Mouse (Mus musculus) forebrain, embryonic 10.5 days (tissue): ENCODE measurements around the gene Sorl1. TPM values are rescaled to one million over a fixed set of nuclear protein-coding genes. Genes with fewer than 3 reads are reported as not detected.

ENCODE experiments used
- DNase-seq: peaks from one replicate; pipeline ENCODE4 v3.0.0-alpha.2; 2017; ENCODE audit warnings: low spot score; ENCODE audit errors: extremely low spot score
- H3K27ac ChIP-seq: fragments of 300-500 bp; sonication (generic); 2 replicates; pipeline ENCODE4 v1.5.1; 2016; ENCODE audit warnings: mild to moderate bottlenecking
- H3K27me3 ChIP-seq: fragments of 300-500 bp; sonication (generic); 2 replicates; pipeline ENCODE4 v1.6.1; 2016; ENCODE audit warnings: mild to moderate bottlenecking; ENCODE audit not compliant: poor library complexity, severe bottlenecking
- H3K36me3 ChIP-seq: fragments of 300-500 bp; sonication (generic); replicated peaks from 2 replicates; pipeline ENCODE4 v1.6.1; 2016; ENCODE audit warnings: mild to moderate bottlenecking, moderate library complexity
- H3K4me1 ChIP-seq: fragments of 300-500 bp; sonication (generic); 2 replicates; pipeline ENCODE4 v1.6.1; 2016
- H3K4me3 ChIP-seq: fragments of 300-500 bp; sonication (generic); 2 replicates; pipeline ENCODE4 v1.5.1; 2016; ENCODE audit warnings: mild to moderate bottlenecking, moderate library complexity
- H3K9me3 ChIP-seq: fragments of 300-500 bp; sonication (generic); 2 replicates; pipeline ENCODE4 v1.6.1; 2016; ENCODE audit warnings: mild to moderate bottlenecking, moderate library complexity
- WGBS: fragments of 180-500 bp; shearing (Covaris S2); methylation state at CpG from one replicate; pipeline ENCODE4 v1.1.7; 2016; 5-methylcytosine and 5-hydroxymethylcytosine counted together
- polyA plus RNA-seq: library from polyadenylated mRNA; unstranded; fragments of >200 nt; fragmentation: Nextera tagmentation; extraction: Ambion mirVana; gene quantifications from 2 replicates; pipeline ENCODE4 v1.2.1, GENCODE M21; 2016

Gene Sorl1
- polyA plus RNA-seq, 1 experiment from 2014 or later = 4.7 TPM

GRCm38 (mm10) chr9:41975968-41976367 lies 148.1 kb downstream of the Sorl1 start:
- Histone ChIP-seq H3K4me1 (0 out of 2 replicates have a peak, but pooled peaks cover 10% of the 10 kb centered on the region), H3K27ac (no peak overlapping the region), H3K4me3 (no peak overlapping the region), H3K9me3 (peaks cover 7% of the 10 kb centered on the region), H3K36me3 (peaks cover 12% of the 10 kb centered on the region), H3K27me3 (no peaks in the 10 kb centered on the region; the same call in 1 of the 2 replicates)
- no peak for DNase-seq
- 91% methylated on average over 15 of the region's 15 CpGs for WGBS

- Histone ChIP-seq H3K4me1 (0 out of 2 replicates have a peak, but pooled peaks cover 14% of the 10 kb centered on the region), H3K4me3 (no peak overlapping the region), H3K9me3 (peaks cover 7% of the 10 kb centered on the region), H3K36me3 (peaks cover 12% of the 10 kb centered on the region), H3K27me3 (no peaks in the 10 kb centered on the region; the same call in 1 of the 2 replicates), H3K27ac (no peak overlapping the region; the same call in 1 of the 2 replicates)
- 87% methylated on average over 3 of the region's 3 CpGs for WGBS
- no peak for DNase-seq
Measured at GRCm38 (mm10) chr9:41974661-41975060, 149.4 kb downstream of the Sorl1 start.

GRCm38 (mm10) chr9:41973775-41974657 lies 150.1 kb downstream of the Sorl1 start:
- Histone ChIP-seq H3K36me3 (peaks cover 16% of the 10 kb centered on the region), H3K9me3 (peaks cover 7% of the 10 kb centered on the region), H3K27ac (no peak overlapping the region; the same call in 1 of the 2 replicates), H3K4me3 (no peak overlapping the region), H3K4me1 (0 out of 2 replicates have a peak, but pooled peaks cover 14% of the 10 kb centered on the region), H3K27me3 (no peaks in the 10 kb centered on the region; the same call in 1 of the 2 replicates)
- 75% methylated on average over 25 of the region's 25 CpGs for WGBS
- DNase-seq = peak; percentile 65

GRCm38 (mm10) chr9:41969961-41970360 lies 154.1 kb downstream of the Sorl1 start:
- Histone ChIP-seq H3K27ac (no peak overlapping the region), H3K4me3 (no peak overlapping the region), H3K4me1 (0 out of 2 replicates have a peak, but pooled peaks cover 14% of the 10 kb centered on the region), H3K36me3 (peaks cover 9% of the 10 kb centered on the region; the same call in 1 of the 2 replicates), H3K9me3 (no peaks in the 10 kb centered on the region), H3K27me3 (no peaks in the 10 kb centered on the region; the same call in 1 of the 2 replicates)
- WGBS = 88% methylated on average over 8 of the region's 8 CpGs
- DNase-seq = no peak

- H3K27ac ChIP-seq = no peak overlapping the region
- no peak overlapping the region for H3K4me3 ChIP-seq
- WGBS = 95% methylated on average over 15 of the region's 15 CpGs
- H3K36me3 ChIP-seq = peaks cover 9% of the 10 kb centered on the region; the same call in 1 of the 2 replicates
- 0 out of 2 replicates have a peak, but pooled peaks cover 7% of the 10 kb centered on the region for H3K4me1 ChIP-seq
- no peak for DNase-seq
- H3K9me3 ChIP-seq = no peaks in the 10 kb centered on the region
- H3K27me3 ChIP-seq = no peaks in the 10 kb centered on the region
Measured at GRCm38 (mm10) chr9:41968673-41969460, 155.2 kb downstream of the Sorl1 start.

- no peak for DNase-seq
- Histone ChIP-seq H3K4me3 (no peak overlapping the region), H3K27ac (no peak overlapping the region), H3K4me1 (peaks cover 6% of the 10 kb centered on the region; the same call in 1 of the 2 replicates), H3K27me3 (no peaks in the 10 kb centered on the region), H3K36me3 (no peaks in the 10 kb centered on the region), H3K9me3 (no peaks in the 10 kb centered on the region)
- WGBS = 72% methylated on average over 10 of the region's 10 CpGs
Measured at GRCm38 (mm10) chr9:41961274-41961673, 162.8 kb downstream of the Sorl1 start.

GRCm38 (mm10) chr9:41958282-41958681 lies 165.8 kb downstream of the Sorl1 start:
- no peaks in the 10 kb centered on the region for H3K27me3 ChIP-seq
- H3K4me1 ChIP-seq = peaks cover 14% of the 10 kb centered on the region
- H3K4me3 ChIP-seq = no peak overlapping the region
- no peak for DNase-seq
- no peaks in the 10 kb centered on the region for H3K9me3 ChIP-seq
- WGBS = 92% methylated on average over 9 of the region's 9 CpGs
- no peak overlapping the region for H3K27ac ChIP-seq
- H3K36me3 ChIP-seq = no peaks in the 10 kb centered on the region

- H3K27ac ChIP-seq = peak overlapping the region; percentile 96
- peaks cover 51% of the 10 kb centered on the region for H3K4me1 ChIP-seq
- peaks cover 21% of the 10 kb centered on the region for H3K27me3 ChIP-seq
- H3K4me3 ChIP-seq = no peak overlapping the region
- H3K9me3 ChIP-seq = no peaks in the 10 kb centered on the region
- 12% methylated on average over 8 of the region's 8 CpGs for WGBS
- H3K36me3 ChIP-seq = no peaks in the 10 kb centered on the region
- peak; percentile 69 for DNase-seq
Measured at GRCm38 (mm10) chr9:41953486-41953885, 170.6 kb downstream of the Sorl1 start.

GRCm38 (mm10) chr9:41952650-41953204 lies 171.4 kb downstream of the Sorl1 start:
- no peaks in the 10 kb centered on the region for H3K9me3 ChIP-seq
- WGBS = 74% methylated on average over 7 of the region's 7 CpGs
- peaks cover 23% of the 10 kb centered on the region for H3K27me3 ChIP-seq
- H3K36me3 ChIP-seq = no peaks in the 10 kb centered on the region
- H3K4me3 ChIP-seq = no peak overlapping the region
- no peak for DNase-seq
- peak overlapping the region; percentile 96 for H3K27ac ChIP-seq
- peaks cover 51% of the 10 kb centered on the region for H3K4me1 ChIP-seq

GRCm38 (mm10) chr9:41951472-41952129 lies 172.5 kb downstream of the Sorl1 start:
- Histone ChIP-seq H3K9me3 (no peaks in the 10 kb centered on the region), H3K27me3 (peaks cover 26% of the 10 kb centered on the region), H3K27ac (peak overlapping the region; percentile 96), H3K36me3 (no peaks in the 10 kb centered on the region), H3K4me1 (peaks cover 51% of the 10 kb centered on the region), H3K4me3 (peak overlapping the region; percentile 59)
- 24% methylated on average over 16 of the region's 16 CpGs for WGBS
- DNase-seq = no peak

GRCm38 (mm10) chr9:41950991-41951451 lies 173.1 kb downstream of the Sorl1 start:
- Histone ChIP-seq H3K4me3 (peak overlapping the region; percentile 59), H3K27me3 (peaks cover 26% of the 10 kb centered on the region), H3K4me1 (peaks cover 51% of the 10 kb centered on the region), H3K27ac (peak overlapping the region; percentile 96), H3K9me3 (no peaks in the 10 kb centered on the region), H3K36me3 (no peaks in the 10 kb centered on the region)
- peak; percentile 91 for DNase-seq
- WGBS = 0% methylated on average over 21 of the region's 21 CpGs
